Mouse (Mus musculus) erythroblast, embryonic 14.5 days (primary cell): Measurements from ENCODE around the gene Tsc2. TPM values are rescaled to one million over a fixed set of nuclear protein-coding genes. Genes with fewer than 3 reads are reported as not detected.

Experiments used
- H3K27me3 ChIP-seq: 2 replicates; pipeline ENCODE4 v1.6.1; 2012; ENCODE audit warnings: inconsistent platforms; ENCODE audit not compliant: control insufficient read depth
- H3K36me3 ChIP-seq: 2 replicates; pipeline ENCODE4 v1.6.1; 2012; ENCODE audit warnings: mild to moderate bottlenecking, inconsistent platforms; ENCODE audit not compliant: control insufficient read depth
- H3K4me1 ChIP-seq: 2 replicates; pipeline ENCODE4 v1.6.1; 2012; ENCODE audit warnings: inconsistent platforms; ENCODE audit not compliant: control insufficient read depth
- H3K4me3 ChIP-seq: replicated peaks from 2 replicates; pipeline ENCODE3; 2012; ENCODE audit warnings: moderate library complexity, mild to moderate bottlenecking, inconsistent platforms
- H3K9me3 ChIP-seq: 2 replicates; pipeline ENCODE4 v1.6.1; 2012; ENCODE audit warnings: low read length, inconsistent platforms, mixed read lengths; ENCODE audit not compliant: control insufficient read depth
- GATA1 ChIP-seq: IDR thresholded peaks from 2 replicates; pipeline ENCODE4 v1.6.1; 2012; ENCODE audit warnings: low read length, inconsistent platforms, mixed read lengths
- TAL1 ChIP-seq: IDR thresholded peaks from 3 replicates; pipeline ENCODE4 v1.6.1; 2012; ENCODE audit warnings: low read length, inconsistent platforms, mixed read lengths
- polyA plus RNA-seq: library from polyadenylated mRNA; stranded (reverse); fragments of >175 nt; gene quantifications from 2 replicates; pipeline ENCODE4 v1.2.3, GENCODE M21; 2012

Gene Tsc2
- polyA plus RNA-seq, 1 experiment, result 4.0 TPM

- Histone ChIP-seq H3K36me3 (no peaks in the 10 kb centered on the region; the same call in 1 of the 2 replicates), H3K27me3 (no peaks in the 10 kb centered on the region), H3K4me1 (peaks cover 21% of the 10 kb centered on the region), H3K9me3 (no peaks in the 10 kb centered on the region), H3K4me3 (no peak overlapping the region)
- TF ChIP-seq TAL1 (no peak), GATA1 (no peak)
Measured at GRCm38 (mm10) chr17:24640581-24640980, 8.2 kb upstream of the Tsc2 start.

DNA sequence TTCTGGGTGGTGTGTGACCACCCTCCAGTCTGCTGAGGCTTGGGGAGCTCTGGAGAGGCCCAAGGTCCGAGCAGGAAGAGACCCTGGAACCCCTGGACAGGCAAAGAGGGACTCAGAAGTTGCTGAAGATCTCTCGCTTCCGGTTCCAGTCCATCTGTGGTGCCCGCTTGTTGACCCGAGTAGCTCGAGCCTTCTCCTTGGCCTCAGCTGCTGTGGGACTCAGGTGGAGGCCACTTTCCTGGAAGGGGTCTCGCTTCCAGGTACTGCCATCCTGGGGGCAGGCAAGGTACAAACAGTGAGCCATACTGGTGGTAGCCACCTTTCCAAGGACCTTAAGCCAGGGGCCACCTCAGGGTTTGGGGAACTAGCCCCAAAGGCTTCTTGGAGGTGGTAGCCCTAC is 7.7 kb upstream of the Tsc2 start:
- Histone ChIP-seq H3K36me3 (no peaks in the 10 kb centered on the region; the same call in 1 of the 2 replicates), H3K9me3 (no peaks in the 10 kb centered on the region), H3K4me3 (no peak overlapping the region), H3K27me3 (no peaks in the 10 kb centered on the region), H3K4me1 (peaks cover 22% of the 10 kb centered on the region)
- no peak for TF ChIP-seq TAL1
- TF ChIP-seq GATA1, result no peak

DNA sequence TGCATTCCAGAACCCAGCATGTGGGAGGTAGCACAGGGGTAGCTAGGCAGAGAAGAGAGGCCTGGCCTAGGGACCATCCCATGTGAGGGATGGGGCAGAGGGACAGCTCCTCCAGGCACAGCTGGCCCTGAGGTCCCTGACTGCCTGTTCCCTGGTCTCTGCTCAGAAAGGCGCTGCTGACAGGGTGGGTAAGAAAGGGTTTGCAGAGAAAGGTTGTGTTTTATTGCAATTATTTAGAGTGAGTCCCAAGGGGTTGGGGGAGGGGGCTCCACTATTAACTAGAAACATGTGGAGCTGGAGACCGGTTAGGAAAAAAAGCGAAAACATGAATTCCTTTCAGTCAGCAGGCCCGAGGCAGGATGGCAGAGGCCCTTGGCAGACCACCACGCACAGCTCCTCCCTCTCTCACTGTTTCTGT is 7.2 kb upstream of the Tsc2 start:
- Histone ChIP-seq H3K9me3 (no peaks in the 10 kb centered on the region), H3K27me3 (no peaks in the 10 kb centered on the region), H3K4me3 (no peak overlapping the region), H3K4me1 (peaks cover 17% of the 10 kb centered on the region), H3K36me3 (no peaks in the 10 kb centered on the region; the same call in 1 of the 2 replicates)
- TF ChIP-seq TAL1 (no peak), GATA1 (no peak)

DNA sequence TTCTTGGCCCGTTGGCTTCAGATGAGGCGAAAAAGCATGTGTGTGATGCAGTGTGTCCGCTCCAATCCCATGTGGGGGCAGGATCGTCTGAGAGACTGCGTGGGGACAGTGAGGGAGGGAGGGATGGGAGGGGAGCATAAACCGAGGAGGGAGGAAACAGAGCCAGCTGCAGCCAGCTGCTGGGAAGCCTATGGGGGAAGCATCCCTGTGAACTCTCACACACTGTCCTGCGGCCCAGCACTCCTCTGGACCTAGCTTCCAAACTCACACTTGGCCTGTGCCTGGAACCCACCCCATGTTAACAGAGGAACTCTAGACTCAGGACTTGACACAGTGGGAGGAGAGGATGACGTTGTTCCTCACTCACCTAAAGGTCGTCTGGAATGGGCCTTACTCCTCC is 6.4 kb upstream of the Tsc2 start:
- no peak for TF ChIP-seq TAL1
- no peak for TF ChIP-seq GATA1
- H3K4me3 ChIP-seq, result no peak overlapping the region
- H3K27me3 ChIP-seq, result no peaks in the 10 kb centered on the region
- no peaks in the 10 kb centered on the region; the same call in 1 of the 2 replicates for H3K36me3 ChIP-seq
- no peaks in the 10 kb centered on the region for H3K9me3 ChIP-seq
- H3K4me1 ChIP-seq, result peaks cover 20% of the 10 kb centered on the region

DNA sequence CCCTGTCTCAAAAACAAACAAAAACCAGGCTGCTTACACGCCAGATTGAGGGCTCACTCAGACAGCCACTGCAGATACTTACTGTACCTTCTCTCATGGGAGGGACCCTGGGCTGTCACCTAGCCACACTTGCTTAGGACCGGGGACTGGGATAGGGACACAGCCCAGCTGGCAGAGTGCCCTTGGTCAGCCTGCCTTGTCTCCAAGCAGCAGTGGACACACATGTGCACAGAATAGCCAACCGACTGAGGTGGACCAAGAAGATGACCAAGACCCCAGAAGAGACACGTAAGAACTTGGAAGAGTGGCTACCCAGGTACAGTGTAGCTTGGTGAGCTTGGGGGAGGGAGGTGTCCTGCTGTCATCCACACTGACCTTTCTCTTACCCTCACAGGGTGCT is 5.8 kb upstream of the Tsc2 start:
- H3K36me3 ChIP-seq, result no peaks in the 10 kb centered on the region; the same call in 1 of the 2 replicates
- no peak overlapping the region for H3K4me3 ChIP-seq
- no peaks in the 10 kb centered on the region for H3K9me3 ChIP-seq
- H3K27me3 ChIP-seq, result no peaks in the 10 kb centered on the region
- no peak for TF ChIP-seq TAL1
- TF ChIP-seq GATA1, result no peak
- peaks cover 26% of the 10 kb centered on the region for H3K4me1 ChIP-seq

GRCm38 (mm10) chr17:24636781-24637481 is 4.5 kb upstream of the Tsc2 start:
- H3K27me3 ChIP-seq, result no peaks in the 10 kb centered on the region
- TF ChIP-seq GATA1 (no peak), TAL1 (no peak)
- H3K36me3 ChIP-seq, result no peaks in the 10 kb centered on the region; the same call in 1 of the 2 replicates
- H3K9me3 ChIP-seq, result no peaks in the 10 kb centered on the region
- H3K4me1 ChIP-seq, result peaks cover 39% of the 10 kb centered on the region
- H3K4me3 ChIP-seq, result no peak overlapping the region

DNA sequence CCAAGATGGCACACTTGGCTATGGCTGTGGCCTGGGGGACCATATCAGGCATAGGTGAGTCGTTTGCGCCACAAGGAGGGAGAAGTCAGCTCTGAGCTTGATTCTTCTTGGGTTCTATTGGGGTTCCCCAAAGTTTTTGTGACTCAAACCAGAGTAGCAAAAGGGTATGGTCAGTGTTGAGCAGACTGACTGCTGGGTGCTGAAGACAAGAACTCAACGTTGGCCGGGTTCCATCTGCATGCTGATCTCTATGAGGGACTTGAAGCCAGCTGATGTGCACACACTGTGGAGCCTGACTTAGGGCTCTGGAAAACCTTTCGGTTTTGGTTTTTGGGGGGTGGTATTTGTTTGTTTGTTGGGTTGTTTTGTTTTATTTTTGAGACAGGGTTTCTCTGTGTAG is 3.3 kb upstream of the Tsc2 start:
- TF ChIP-seq GATA1 (no peak), TAL1 (no peak)
- Histone ChIP-seq H3K4me1 (peaks cover 44% of the 10 kb centered on the region), H3K36me3 (peaks cover under 1% of the 10 kb centered on the region)

DNA sequence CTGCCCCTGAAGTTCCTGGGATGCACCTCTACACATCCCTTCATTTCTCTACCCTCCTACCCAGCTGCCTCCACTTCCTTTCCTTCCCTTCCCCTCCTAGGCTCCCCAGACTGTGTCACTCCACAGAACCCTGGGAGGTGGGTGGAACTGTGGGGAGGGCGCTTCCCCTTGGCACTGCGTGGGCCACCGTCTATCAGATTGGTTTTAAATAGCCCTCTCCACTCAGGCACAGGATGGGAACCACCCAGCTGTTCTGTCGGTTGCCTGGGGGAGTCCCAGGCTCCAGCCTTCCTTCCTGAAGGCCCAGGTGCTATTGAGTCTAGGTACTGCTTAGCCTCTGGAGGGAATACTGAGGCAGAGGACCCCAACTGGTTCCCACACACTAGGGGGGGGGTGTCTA is 2.6 kb upstream of the Tsc2 start:
- Histone ChIP-seq H3K9me3 (no peaks in the 10 kb centered on the region), H3K4me1 (peaks cover 44% of the 10 kb centered on the region), H3K27me3 (no peaks in the 10 kb centered on the region), H3K36me3 (peaks cover 7% of the 10 kb centered on the region), H3K4me3 (no peak overlapping the region)
- TF ChIP-seq TAL1 (no peak), GATA1 (no peak)

More for the DNA sequence above, 3.3 kb upstream of the Tsc2 start:
- no peaks in the 10 kb centered on the region for H3K27me3 ChIP-seq
- no peak overlapping the region for H3K4me3 ChIP-seq
- H3K9me3 ChIP-seq, result no peaks in the 10 kb centered on the region

GRCm38 (mm10) chr17:24633831-24634230 is 1.4 kb upstream of the Tsc2 start:
- Histone ChIP-seq H3K4me1 (peaks cover 49% of the 10 kb centered on the region), H3K36me3 (peaks cover 19% of the 10 kb centered on the region), H3K4me3 (no peak overlapping the region), H3K9me3 (no peaks in the 10 kb centered on the region), H3K27me3 (no peaks in the 10 kb centered on the region)
- no peak for TF ChIP-seq GATA1
- TF ChIP-seq TAL1, result no peak
